Mouse (Mus musculus) spleen, adult 10 weeks (tissue): ENCODE results near the gene Tbx2. TPM values are rescaled to one million over a fixed set of nuclear protein-coding genes. Genes with fewer than 3 reads are reported as not detected.

ENCODE experiments used
- polyA plus RNA-seq: library from polyadenylated mRNA; stranded (reverse); fragments of 350-450 nt; fragmentation: Illumina TruSeq; extraction: RNeasy Lipid Tissue Mini Kit (QIAGEN cat#74804); gene quantifications from one replicate; pipeline ENCODE4 v1.2.3, GENCODE M21; 2015; ENCODE audit warnings: low replicate concordance; ENCODE audit not compliant: insufficient read depth

The Tbx2 gene
- polyA plus RNA-seq: 0.81 TPM

DNA sequence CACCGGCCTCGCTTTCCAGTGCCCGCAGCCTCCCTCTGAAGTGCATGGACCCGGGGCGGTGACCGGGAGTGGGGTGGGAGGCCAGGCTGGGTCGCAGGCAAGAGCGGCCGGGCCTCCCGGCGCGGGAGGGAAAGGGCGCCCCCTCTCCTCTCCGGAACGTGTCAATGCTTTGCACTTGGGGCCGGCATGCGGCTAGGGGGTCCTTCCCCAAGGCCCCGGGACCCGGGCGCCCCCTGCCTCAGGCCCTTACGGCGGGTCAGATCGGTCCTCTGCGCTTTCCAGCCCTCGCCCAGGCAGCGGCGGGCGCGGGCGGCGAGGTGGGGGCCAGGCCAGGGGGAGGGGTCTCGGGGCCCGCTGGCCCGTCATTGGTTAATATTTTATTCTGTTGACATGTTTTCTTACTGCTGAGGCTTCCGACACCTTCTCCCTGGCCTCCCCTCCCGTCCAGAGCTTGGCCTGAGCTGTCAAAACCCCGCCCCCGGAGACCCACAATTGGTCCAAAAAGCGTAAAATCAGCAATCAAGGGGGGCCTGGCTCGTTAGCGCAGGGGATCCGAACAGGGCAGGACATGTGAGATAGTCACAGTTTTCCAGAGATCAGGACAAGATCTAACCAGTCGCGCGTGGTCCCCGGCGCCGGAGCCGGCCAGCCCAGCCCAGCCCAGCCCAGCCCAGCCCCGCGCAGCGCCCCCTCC, at the start of gene Tbx2:
TSS of gene Tbx2 (plus strand) at position 321 of the 694 bp plus-strand sequence.

GRCm38 (mm10) chr11:85850233-85850632, 17.9 kb downstream of the Tbx2 start, which contains the start of gene Gm11444:
TSS of gene Gm11444 (minus strand) at chr11:85850333.

GRCm38 (mm10) chr11:85885665-85886428, 53.5 kb downstream of the Tbx2 start, which contains the start of gene Tbx4:
TSS of gene Tbx4 (plus strand) at chr11:85886422.

Other genes starting within 250 kb of the Tbx2 start
- not detected for gene Gm11444, start 17.8 kb downstream of the Tbx2 start, polyA plus RNA-seq
- not detected for gene Tbx4, start 53.9 kb downstream of the Tbx2 start, polyA plus RNA-seq